Mouse (Mus musculus) hindbrain, postnatal 0 days (tissue): Measurements from ENCODE around the gene Shank2. TPM values are rescaled to one million over a fixed set of nuclear protein-coding genes. Genes with fewer than 3 reads are reported as not detected.

ENCODE experiments used
- ATAC-seq: fragments of 200-750 bp; cut with Nextera tagmentation; 2 replicates; pipeline ENCODE4 v1.8.0; 2017; ENCODE audit warnings: mild to moderate bottlenecking, moderate TSS enrichment, moderate library complexity
- DNase-seq: peaks from one replicate; pipeline ENCODE4 v3.0.0-alpha.2; 2015; ENCODE audit warnings: low spot score
- H3K27ac ChIP-seq: fragments of 300-500 bp; sonication (generic); 2 replicates; pipeline ENCODE4 v1.5.1; 2014; ENCODE audit warnings: mild to moderate bottlenecking
- H3K27me3 ChIP-seq: fragments of 300-500 bp; sonication (generic); 2 replicates; pipeline ENCODE4 v1.6.1; 2014; ENCODE audit warnings: low read length, mixed read lengths; ENCODE audit not compliant: insufficient read depth
- H3K36me3 ChIP-seq: fragments of 300-500 bp; sonication (generic); 2 replicates; pipeline ENCODE4 v1.6.1; 2014; ENCODE audit warnings: low read length, mixed read lengths; ENCODE audit not compliant: insufficient read depth
- H3K4me1 ChIP-seq: fragments of 300-500 bp; sonication (generic); 2 replicates; pipeline ENCODE4 v1.6.1; 2014; ENCODE audit warnings: antibody characterized with exemption, low read length, mixed read lengths; ENCODE audit not compliant: insufficient read depth
- H3K4me2 ChIP-seq: fragments of 300-500 bp; sonication (generic); 2 replicates; pipeline ENCODE4 v1.6.1; 2014; ENCODE audit warnings: low read depth, mild to moderate bottlenecking, low read length, moderate library complexity, mixed read lengths
- H3K4me3 ChIP-seq: fragments of 300-500 bp; sonication (generic); 2 replicates; pipeline ENCODE4 v1.5.1; 2014; ENCODE audit warnings: low read length
- H3K9ac ChIP-seq: fragments of 300-500 bp; sonication (generic); replicated peaks from 2 replicates; pipeline ENCODE4 v1.6.1; 2014; ENCODE audit warnings: mild to moderate bottlenecking, low read length, moderate library complexity, mixed read lengths
- H3K9me3 ChIP-seq: fragments of 300-500 bp; sonication (generic); 2 replicates; pipeline ENCODE4 v1.6.1; 2016; ENCODE audit warnings: low read length, mixed read lengths
- CTCF ChIP-seq: IDR thresholded peaks from 2 replicates; pipeline ENCODE4 v1.5.1; 2016; ENCODE audit warnings: antibody characterized with exemption, control low read depth, low read depth
- WGBS: fragments of 180-500 bp; shearing (Covaris S2); extraction: QIAGEN DNeasy Blood & Tissue Kit; methylation state at CpG from one replicate; pipeline ENCODE4 v1.1.7; 2014; 5-methylcytosine and 5-hydroxymethylcytosine counted together
- polyA plus RNA-seq: library from polyadenylated mRNA; unstranded; fragments of >200 nt; fragmentation: Nextera tagmentation; extraction: Ambion mirVana; gene quantifications from 2 replicates; pipeline ENCODE4 v1.2.1, GENCODE M21; 2015
- total RNA-seq: library from RNA; depleted of rRNA; stranded (reverse); fragments of >200 nt; gene quantifications from 2 replicates; pipeline ENCODE4 v1.2.3, GENCODE M21; 2014

Gene Shank2
- total and polyA plus RNA-seq, 2 experiments from 2014 or later, result 8.4 to 28.0 TPM

GRCm38 (mm10) chr7:144003471-144003870, 1.7 kb downstream of the Shank2 start:
- ATAC-seq, result no peak
- WGBS, result 85% methylated on average over 3 of the region's 3 CpGs

GRCm38 (mm10) chr7:144008079-144008478, 6.4 kb downstream of the Shank2 start:
- WGBS, result 74% methylated on average over 4 of the region's 4 CpGs
- DNase-seq, result no peak
- H3K9ac ChIP-seq, result no peak overlapping the region
- no peak overlapping the region for H3K4me2 ChIP-seq
- H3K9me3 ChIP-seq, result no peaks in the 10 kb centered on the region
- no peak overlapping the region for H3K4me3 ChIP-seq
- no peak for TF ChIP-seq CTCF
- no peaks in the 10 kb centered on the region for H3K36me3 ChIP-seq
- H3K4me1 ChIP-seq, result no peaks in the 10 kb centered on the region
- no peak for ATAC-seq
- no peaks in the 10 kb centered on the region for H3K27me3 ChIP-seq
- H3K27ac ChIP-seq, result no peak overlapping the region

More at GRCm38 (mm10) chr7:144003471-144003870, 1.7 kb downstream of the Shank2 start:
- no peak overlapping the region for H3K4me2 ChIP-seq
- TF ChIP-seq CTCF, result no peak
- no peaks in the 10 kb centered on the region for H3K4me1 ChIP-seq
- H3K27me3 ChIP-seq, result no peaks in the 10 kb centered on the region
- H3K27ac ChIP-seq, result no peak overlapping the region
- no peaks in the 10 kb centered on the region for H3K9me3 ChIP-seq
- no peak overlapping the region for H3K9ac ChIP-seq
- H3K4me3 ChIP-seq, result no peak overlapping the region
- DNase-seq, result no peak
- H3K36me3 ChIP-seq, result no peaks in the 10 kb centered on the region

GRCm38 (mm10) chr7:144008985-144009384, 7.3 kb downstream of the Shank2 start:
- no peaks in the 10 kb centered on the region for H3K9me3 ChIP-seq

GRCm38 (mm10) chr7:144014485-144014884, 12.8 kb downstream of the Shank2 start:
- 66% methylated on average over 2 of the region's 2 CpGs for WGBS
- no peak for ATAC-seq
- H3K27me3 ChIP-seq, result no peaks in the 10 kb centered on the region
- H3K4me3 ChIP-seq, result no peak overlapping the region
- no peak for DNase-seq
- H3K9me3 ChIP-seq, result no peaks in the 10 kb centered on the region
- no peak for TF ChIP-seq CTCF
- H3K27ac ChIP-seq, result no peak overlapping the region
- H3K4me2 ChIP-seq, result no peak overlapping the region
- no peak overlapping the region for H3K9ac ChIP-seq
- H3K36me3 ChIP-seq, result no peaks in the 10 kb centered on the region
- H3K4me1 ChIP-seq, result no peaks in the 10 kb centered on the region

More at GRCm38 (mm10) chr7:144008985-144009384, 7.3 kb downstream of the Shank2 start:
- H3K4me3 ChIP-seq, result no peak overlapping the region
- H3K27ac ChIP-seq, result no peak overlapping the region
- no peaks in the 10 kb centered on the region for H3K27me3 ChIP-seq
- DNase-seq, result no peak
- 69% methylated on average over 4 of the region's 4 CpGs for WGBS
- no peak for TF ChIP-seq CTCF
- no peaks in the 10 kb centered on the region for H3K36me3 ChIP-seq
- ATAC-seq, result no peak
- H3K9ac ChIP-seq, result no peak overlapping the region
- no peak overlapping the region for H3K4me2 ChIP-seq
- no peaks in the 10 kb centered on the region for H3K4me1 ChIP-seq

- DNase-seq, result no peak
- Histone ChIP-seq H3K9me3 (no peaks in the 10 kb centered on the region), H3K27ac (no peak overlapping the region), H3K27me3 (no peaks in the 10 kb centered on the region), H3K9ac (no peak overlapping the region), H3K4me3 (no peak overlapping the region), H3K4me1 (no peaks in the 10 kb centered on the region), H3K4me2 (no peak overlapping the region), H3K36me3 (no peaks in the 10 kb centered on the region)
- no peak for TF ChIP-seq CTCF
- WGBS, result 86% methylated on average over 3 of the region's 3 CpGs
- no peak for ATAC-seq
Measured at GRCm38 (mm10) chr7:144021801-144022200, 20.1 kb downstream of the Shank2 start.

GRCm38 (mm10) chr7:144022682-144023081, 21.0 kb downstream of the Shank2 start:
- no peak for TF ChIP-seq CTCF
- Histone ChIP-seq H3K9me3 (no peaks in the 10 kb centered on the region), H3K9ac (no peak overlapping the region), H3K4me1 (no peaks in the 10 kb centered on the region), H3K27ac (no peak overlapping the region), H3K4me2 (no peak overlapping the region), H3K36me3 (no peaks in the 10 kb centered on the region), H3K27me3 (no peaks in the 10 kb centered on the region), H3K4me3 (no peak overlapping the region)
- ATAC-seq (no peak), DNase-seq (no peak)
- 53% methylated on average over 5 of the region's 5 CpGs for WGBS

GRCm38 (mm10) chr7:144023561-144023960, 21.8 kb downstream of the Shank2 start:
- DNase-seq (no peak), ATAC-seq (no peak)
- H3K36me3 ChIP-seq, result no peaks in the 10 kb centered on the region
- H3K4me3 ChIP-seq, result no peak overlapping the region
- TF ChIP-seq CTCF, result no peak
- no peak overlapping the region for H3K27ac ChIP-seq
- H3K27me3 ChIP-seq, result no peaks in the 10 kb centered on the region
- H3K4me2 ChIP-seq, result no peak overlapping the region
- 65% methylated on average over 4 of the region's 4 CpGs for WGBS
- no peak overlapping the region for H3K9ac ChIP-seq
- no peaks in the 10 kb centered on the region for H3K9me3 ChIP-seq
- H3K4me1 ChIP-seq, result no peaks in the 10 kb centered on the region
